Mouse (Mus musculus) embryonic facial prominence, embryonic 15.5 days (tissue): ENCODE results near the gene Iqck. TPM values are rescaled to one million over a fixed set of nuclear protein-coding genes. Genes with fewer than 3 reads are reported as not detected.

ENCODE experiments used
- ATAC-seq: fragments of 200-750 bp; cut with Nextera tagmentation; 2 replicates; pipeline ENCODE4 v1.8.0; 2017; ENCODE audit warnings: low read depth, moderate TSS enrichment; ENCODE audit not compliant: insufficient number of reproducible peaks, low FRiP score, low TSS enrichment
- H3K27ac ChIP-seq: fragments of 300-500 bp; sonication (generic); replicated peaks from 2 replicates; pipeline ENCODE4 v1.5.1; 2015; ENCODE audit warnings: mild to moderate bottlenecking, inconsistent platforms
- H3K27me3 ChIP-seq: fragments of 300-500 bp; sonication (generic); 2 replicates; pipeline ENCODE4 v1.6.1; 2015; ENCODE audit warnings: inconsistent platforms
- H3K36me3 ChIP-seq: fragments of 300-500 bp; sonication (generic); 2 replicates; pipeline ENCODE4 v1.6.1; 2015; ENCODE audit warnings: mild to moderate bottlenecking, inconsistent platforms
- H3K4me1 ChIP-seq: fragments of 300-500 bp; sonication (generic); 2 replicates; pipeline ENCODE4 v1.6.1; 2015; ENCODE audit warnings: inconsistent platforms
- H3K4me2 ChIP-seq: fragments of 300-500 bp; sonication (generic); replicated peaks from 2 replicates; pipeline ENCODE4 v1.6.1; 2015; ENCODE audit warnings: mild to moderate bottlenecking, inconsistent platforms
- H3K4me3 ChIP-seq: fragments of 300-500 bp; sonication (generic); replicated peaks from 2 replicates; pipeline ENCODE4 v1.5.1; 2015; ENCODE audit warnings: mild to moderate bottlenecking, inconsistent platforms
- H3K9ac ChIP-seq: fragments of 300-500 bp; sonication (generic); 2 replicates; pipeline ENCODE4 v1.6.1; 2015; ENCODE audit warnings: inconsistent platforms
- H3K9me3 ChIP-seq: fragments of 300-500 bp; sonication (generic); replicated peaks from 2 replicates; pipeline ENCODE4 v1.6.1; 2016; ENCODE audit warnings: inconsistent platforms
- WGBS: fragments of 180-500 bp; shearing (Covaris S2); methylation state at CpG from one replicate; pipeline ENCODE4 v1.1.7; 2015; 5-methylcytosine and 5-hydroxymethylcytosine counted together
- polyA plus RNA-seq: library from polyadenylated mRNA; unstranded; fragments of >200 nt; fragmentation: Nextera tagmentation; extraction: Ambion mirVana; gene quantifications from 2 replicates; pipeline ENCODE4 v1.2.1, GENCODE M21; 2015

The Iqck gene
- 4.3 and 5.4 TPM in 2 replicates for polyA plus RNA-seq

- H3K4me1 ChIP-seq: peaks cover 31% of the 10 kb centered on the region
- no peaks in the 10 kb centered on the region for H3K27me3 ChIP-seq
- H3K4me3 ChIP-seq: peak within 1 kb of the TSS; percentile 91
- peak within 1 kb of the TSS; percentile 82 for H3K27ac ChIP-seq
- ATAC-seq: peak; percentile 92
- peak within 1 kb of the TSS; percentile 67 for H3K4me2 ChIP-seq
- peak within 1 kb of the TSS; percentile 68 for H3K9ac ChIP-seq
- WGBS: under 1% methylated on average over 57 of the region's 57 CpGs
- peaks cover 29% of the 10 kb centered on the region for H3K36me3 ChIP-seq
- H3K9me3 ChIP-seq: no peaks in the 10 kb centered on the region
These were observed at the start of gene Iqck for GRCm38 (mm10) chr7:118855171-118855876. Iqck (plus strand) TSS chr7:118855752.

DNA sequence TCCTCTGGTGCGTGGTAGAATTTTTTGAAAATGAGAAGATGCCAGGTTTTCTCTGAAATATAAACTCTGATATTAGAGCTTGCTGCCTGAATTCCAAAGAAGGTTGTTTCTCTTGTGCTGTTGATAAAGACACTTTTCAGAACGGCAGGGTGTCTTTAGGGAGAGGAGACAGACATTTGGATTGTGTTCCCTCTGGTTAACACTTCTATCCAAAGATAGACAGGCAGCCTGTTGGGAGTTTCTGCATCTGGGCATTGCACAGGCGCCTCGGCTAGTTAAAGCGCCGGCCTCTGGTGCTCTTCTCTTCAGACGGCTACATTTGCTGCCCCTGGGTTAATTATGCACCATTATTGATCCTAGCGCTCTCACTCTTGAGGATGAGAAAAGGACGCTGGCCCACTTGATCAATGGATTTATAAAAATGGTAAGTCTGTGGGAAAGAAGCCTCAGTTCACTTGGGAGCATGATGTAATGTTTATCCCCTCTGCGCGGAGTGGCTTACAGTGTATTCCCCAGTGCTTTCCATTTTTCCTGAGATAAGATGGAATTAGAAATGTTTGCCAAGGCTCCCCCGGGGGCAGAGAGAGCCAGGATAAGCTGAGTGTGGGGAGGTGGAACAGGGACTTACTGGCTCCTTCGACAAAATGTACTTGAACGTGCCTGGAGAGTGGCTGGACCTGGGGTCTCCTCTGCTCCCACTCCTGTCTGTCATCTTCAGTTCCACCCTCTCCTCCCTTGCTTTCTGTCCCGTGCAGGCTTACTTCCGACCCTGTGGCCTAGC, 48.7 kb upstream of the Iqck start:
- H3K9me3 ChIP-seq: no peaks in the 10 kb centered on the region
- no peak for ATAC-seq
- H3K27me3 ChIP-seq: no peaks in the 10 kb centered on the region
- peaks cover 32% of the 10 kb centered on the region for H3K36me3 ChIP-seq
- no peaks in the 10 kb centered on the region for H3K4me1 ChIP-seq
- no peak overlapping the region for H3K4me2 ChIP-seq
- 69% methylated on average over 16 of the region's 16 CpGs for WGBS
- no peak overlapping the region for H3K4me3 ChIP-seq
- no peak overlapping the region for H3K9ac ChIP-seq
- H3K27ac ChIP-seq: no peak overlapping the region

GRCm38 (mm10) chr7:118807899-118808298, 47.7 kb upstream of the Iqck start:
- H3K36me3 ChIP-seq: peaks cover 28% of the 10 kb centered on the region
- H3K4me1 ChIP-seq: no peaks in the 10 kb centered on the region
- H3K27me3 ChIP-seq: no peaks in the 10 kb centered on the region
- H3K4me3 ChIP-seq: no peak overlapping the region
- H3K27ac ChIP-seq: no peak overlapping the region
- ATAC-seq: no peak
- no peak overlapping the region for H3K4me2 ChIP-seq
- H3K9ac ChIP-seq: no peak overlapping the region
- no peaks in the 10 kb centered on the region for H3K9me3 ChIP-seq
- 75% methylated on average over 8 of the region's 8 CpGs for WGBS

DNA sequence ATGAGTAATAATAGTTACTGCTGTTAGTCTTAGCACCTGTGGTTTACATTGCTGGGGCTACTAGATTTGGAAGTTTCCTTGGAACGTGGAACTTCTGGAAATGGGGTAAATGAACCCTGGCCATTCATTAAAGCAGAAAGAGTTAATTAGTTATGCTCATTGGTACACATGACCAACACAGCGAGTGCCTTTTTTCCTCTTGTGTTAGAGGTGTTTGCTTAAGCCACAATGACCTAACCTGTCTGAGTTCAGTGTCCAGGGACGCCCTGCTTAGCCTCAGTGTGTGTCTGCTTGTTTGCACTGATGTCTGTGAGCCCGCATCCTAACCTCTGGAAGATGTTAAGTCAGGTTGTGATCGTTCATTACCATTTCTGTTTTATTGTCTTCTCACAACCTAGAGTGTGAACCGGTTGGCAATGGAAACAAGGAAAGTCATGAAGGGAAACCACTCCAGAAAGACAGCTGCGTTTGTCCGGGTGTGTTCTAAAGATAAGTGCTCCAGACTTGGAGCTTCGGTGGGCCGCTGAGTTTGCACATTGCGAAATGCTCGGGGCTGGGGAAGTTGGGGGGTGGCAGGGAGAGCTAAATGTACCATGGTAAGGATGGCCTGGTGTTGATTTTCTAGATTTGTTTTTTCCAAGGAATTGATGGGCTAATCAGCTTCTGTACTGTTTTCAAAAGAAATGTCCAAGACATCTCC, 44.0 kb upstream of the Iqck start:
- Histone ChIP-seq H3K9me3 (no peaks in the 10 kb centered on the region), H3K4me1 (no peaks in the 10 kb centered on the region), H3K27me3 (no peaks in the 10 kb centered on the region), H3K27ac (no peak overlapping the region), H3K36me3 (peaks cover 27% of the 10 kb centered on the region), H3K4me2 (no peak overlapping the region), H3K4me3 (no peak overlapping the region), H3K9ac (no peak overlapping the region)
- no peak for ATAC-seq
- WGBS: 79% methylated on average over 12 of the region's 12 CpGs

- Histone ChIP-seq H3K4me3 (no peak overlapping the region), H3K27ac (no peak overlapping the region), H3K9ac (no peak overlapping the region), H3K27me3 (no peaks in the 10 kb centered on the region), H3K4me2 (no peak overlapping the region), H3K9me3 (no peaks in the 10 kb centered on the region), H3K36me3 (peaks cover 45% of the 10 kb centered on the region), H3K4me1 (no peaks in the 10 kb centered on the region)
- no peak for ATAC-seq
- WGBS: 93% methylated on average over 4 of the region's 4 CpGs
These were observed 42.0 kb upstream of the Iqck start for GRCm38 (mm10) chr7:118813592-118813991.

DNA sequence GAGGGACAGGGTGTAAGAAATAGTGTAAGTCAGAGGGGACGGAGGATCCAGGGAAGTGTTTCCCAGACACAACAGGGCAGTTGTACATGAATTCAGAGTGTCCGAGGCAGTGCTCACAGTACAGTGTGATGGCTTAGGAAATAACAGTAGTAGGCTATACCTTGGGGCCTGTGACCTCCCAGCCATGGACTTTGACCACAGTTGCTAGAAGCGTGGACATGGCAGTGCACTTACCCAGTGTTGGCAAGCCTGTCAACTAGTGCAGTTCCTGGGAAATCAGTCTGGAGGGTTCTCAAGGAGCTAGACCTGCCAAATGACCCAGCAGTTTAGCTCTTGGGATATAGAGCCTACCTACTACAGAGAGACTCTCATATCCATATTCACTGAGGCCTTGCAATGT, 39.3 kb upstream of the Iqck start:
- WGBS: 95% methylated on average over 3 of the region's 3 CpGs
- no peaks in the 10 kb centered on the region for H3K9me3 ChIP-seq
- ATAC-seq: no peak
- no peak overlapping the region for H3K27ac ChIP-seq
- no peaks in the 10 kb centered on the region for H3K4me1 ChIP-seq
- H3K9ac ChIP-seq: no peak overlapping the region
- no peak overlapping the region for H3K4me3 ChIP-seq
- peaks cover 50% of the 10 kb centered on the region for H3K36me3 ChIP-seq
- H3K4me2 ChIP-seq: no peak overlapping the region
- no peaks in the 10 kb centered on the region for H3K27me3 ChIP-seq

DNA sequence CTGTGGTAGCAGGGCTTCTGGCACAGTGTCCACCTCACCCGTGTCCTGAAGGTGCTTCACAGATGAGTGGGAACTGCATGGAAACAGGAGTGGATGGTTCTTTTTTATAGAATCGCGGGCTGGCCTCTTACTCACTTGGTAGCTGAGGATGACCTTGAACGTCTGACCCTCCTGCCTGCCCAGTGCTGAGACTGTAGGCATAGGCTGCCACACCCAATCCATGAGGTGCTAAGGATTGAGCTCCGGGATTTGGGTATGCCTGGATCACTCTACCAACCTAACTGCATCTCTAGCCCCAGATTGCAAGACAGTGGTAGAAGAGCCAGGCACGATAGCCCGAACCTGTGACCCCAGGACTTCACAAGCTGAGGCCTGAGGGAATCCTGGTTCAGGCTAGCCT, 37.8 kb upstream of the Iqck start:
- no peak overlapping the region for H3K27ac ChIP-seq
- no peaks in the 10 kb centered on the region for H3K9me3 ChIP-seq
- H3K36me3 ChIP-seq: peaks cover 44% of the 10 kb centered on the region
- H3K9ac ChIP-seq: no peak overlapping the region
- WGBS: 92% methylated on average over 7 of the region's 7 CpGs
- H3K27me3 ChIP-seq: no peaks in the 10 kb centered on the region
- H3K4me1 ChIP-seq: no peaks in the 10 kb centered on the region
- no peak overlapping the region for H3K4me3 ChIP-seq
- no peak overlapping the region for H3K4me2 ChIP-seq
- ATAC-seq: no peak

DNA sequence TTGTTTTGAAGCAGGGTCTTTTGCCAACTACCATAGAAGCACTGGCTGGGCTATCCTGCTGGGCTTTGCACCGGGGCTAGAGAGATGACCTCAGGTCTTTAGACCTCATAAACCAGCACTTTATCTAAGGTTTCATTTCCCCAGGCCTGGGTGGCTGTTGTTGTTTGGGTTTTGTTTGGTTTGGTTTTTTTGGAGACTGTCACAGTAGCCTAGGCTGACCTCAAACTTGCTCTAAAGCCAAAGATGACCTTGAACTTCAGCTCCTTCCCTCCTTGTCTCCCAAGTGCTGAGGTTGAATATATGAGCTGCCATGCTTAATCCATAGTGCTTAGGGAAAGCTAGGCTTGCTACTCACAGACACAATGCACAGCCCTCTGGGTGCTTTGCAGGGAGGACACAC, 35.9 kb upstream of the Iqck start:
- no peak overlapping the region for H3K27ac ChIP-seq
- H3K4me2 ChIP-seq: no peak overlapping the region
- no peaks in the 10 kb centered on the region for H3K9me3 ChIP-seq
- no peak for ATAC-seq
- H3K4me1 ChIP-seq: peaks cover 5% of the 10 kb centered on the region; the same call in 1 of the 2 replicates
- H3K36me3 ChIP-seq: peaks cover 31% of the 10 kb centered on the region
- no peak overlapping the region for H3K9ac ChIP-seq
- H3K4me3 ChIP-seq: no peak overlapping the region
- 87% methylated on average over 1 of the region's 1 CpGs for WGBS
- H3K27me3 ChIP-seq: no peaks in the 10 kb centered on the region

- Histone ChIP-seq H3K9ac (no peak overlapping the region), H3K27ac (no peak overlapping the region), H3K27me3 (no peaks in the 10 kb centered on the region), H3K36me3 (peaks cover 38% of the 10 kb centered on the region), H3K4me2 (no peak overlapping the region), H3K9me3 (no peaks in the 10 kb centered on the region), H3K4me1 (peaks cover 6% of the 10 kb centered on the region; the same call in 1 of the 2 replicates), H3K4me3 (no peak overlapping the region)
- 64% methylated on average over 7 of the region's 7 CpGs for WGBS
- ATAC-seq: no peak
These were observed 34.2 kb upstream of the Iqck start for GRCm38 (mm10) chr7:118821356-118821755.

DNA sequence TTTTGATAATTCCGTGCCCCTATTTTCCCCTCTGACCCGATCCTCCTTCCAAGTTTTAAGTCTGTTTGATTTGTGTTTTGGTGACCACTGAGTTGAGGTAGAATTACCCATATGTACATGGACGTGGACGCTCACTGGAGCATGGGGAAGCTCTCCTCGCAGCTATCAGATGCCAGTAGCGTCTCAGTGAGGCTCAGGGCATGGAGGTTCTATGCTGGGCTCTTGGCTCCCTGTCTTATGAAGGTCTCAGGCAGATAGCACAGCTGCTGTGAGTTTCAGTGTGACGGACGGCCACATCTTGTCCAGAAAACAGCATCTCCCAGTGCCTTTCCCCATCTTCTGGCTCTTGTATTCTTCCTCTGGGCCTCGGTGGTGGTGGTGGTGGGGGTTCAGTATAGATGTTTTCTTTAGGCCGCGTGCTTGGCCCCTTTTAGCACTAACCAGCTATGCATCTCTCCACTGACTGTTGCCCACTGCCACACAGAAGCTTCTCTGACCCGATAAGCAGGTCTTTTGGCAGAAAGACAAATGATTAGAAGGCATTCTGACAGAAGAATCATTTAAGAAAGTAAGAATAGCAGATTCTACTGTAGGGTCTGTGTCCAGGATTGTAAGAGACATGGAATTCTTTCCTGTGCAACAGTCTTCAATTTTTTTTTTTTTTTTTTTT, 33.5 kb upstream of the Iqck start:
- Histone ChIP-seq H3K9me3 (no peaks in the 10 kb centered on the region), H3K9ac (no peak overlapping the region), H3K4me1 (peaks cover 6% of the 10 kb centered on the region; the same call in 1 of the 2 replicates), H3K4me2 (no peak overlapping the region), H3K27me3 (no peaks in the 10 kb centered on the region), H3K36me3 (peaks cover 41% of the 10 kb centered on the region), H3K27ac (no peak overlapping the region), H3K4me3 (no peak overlapping the region)
- WGBS: 92% methylated on average over 12 of the region's 12 CpGs
- no peak for ATAC-seq

DNA sequence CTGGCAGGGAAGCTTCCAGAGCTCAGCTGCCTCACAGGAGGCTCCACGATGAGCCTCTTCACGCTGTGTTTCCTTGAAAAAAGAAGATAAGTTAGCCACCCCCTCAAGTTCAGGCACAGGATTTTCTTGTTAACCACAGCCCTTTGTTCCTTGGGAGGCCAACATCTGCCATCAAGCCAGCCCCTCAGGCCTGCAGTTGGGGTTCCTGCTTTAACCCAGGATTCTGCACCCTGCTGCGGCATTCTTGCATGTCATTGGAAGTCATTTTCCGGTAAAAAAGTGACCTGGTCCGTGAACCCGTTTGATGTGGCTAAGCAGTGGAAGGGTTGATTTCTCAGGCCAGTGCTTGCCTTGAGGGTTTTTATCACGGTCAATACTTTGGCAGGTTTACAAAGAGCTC, 31.1 kb upstream of the Iqck start:
- H3K4me2 ChIP-seq: no peak overlapping the region
- peaks cover 28% of the 10 kb centered on the region for H3K36me3 ChIP-seq
- H3K4me1 ChIP-seq: peaks cover 6% of the 10 kb centered on the region; the same call in 1 of the 2 replicates
- no peak for ATAC-seq
- no peak overlapping the region for H3K27ac ChIP-seq
- 31% methylated on average over 7 of the region's 7 CpGs for WGBS
- H3K27me3 ChIP-seq: no peaks in the 10 kb centered on the region
- H3K9ac ChIP-seq: no peak overlapping the region
- H3K9me3 ChIP-seq: no peaks in the 10 kb centered on the region
- no peak overlapping the region for H3K4me3 ChIP-seq
